Comparison of ENCODE assay signal across 8 mouse cellular contexts in genomic region chr7:18921069-18921468, GRCm38 (mm10). TPM values are rescaled to one million over a fixed set of nuclear protein-coding genes. Genes with fewer than 3 reads are reported as not detected.
DNase-seq lines count a peak whose midpoint lies in the region; TF ChIP-seq lines count a peak whose summit lies in the region.

No protein-coding gene starts in this region.

- DNase-seq in ovary, adult 18-20 months (ENCODE audit: low spot score), result peak; percentile 24
- DNase-seq in ovary, postnatal 14 days (ENCODE audit: low spot score), result no peak
- peak; percentile 80 to 87 for DNase-seq in heart, adult 2 months
- DNase-seq in kidney, adult 18-20 months, result peak; percentile 65
- DNase-seq in left cerebral cortex, postnatal 4 days, result peak; percentile 47
- DNase-seq in yolk sac, embryonic 10.5 days (ENCODE audit: low spot score), result peak; percentile 59

- peaks cover 13% of the 10 kb centered on the region for H3K4me1 ChIP-seq in cortical plate, adult 2 months (ENCODE audit: control insufficient read depth, insufficient read depth, low read length)
- no peaks in the 10 kb centered on the region; the same call in 1 of the 2 replicates for H3K4me1 ChIP-seq in heart, adult 2 months (ENCODE audit: control insufficient read depth, insufficient read depth, low read length)

- peak; percentile 49; the same call in 1 of the 2 replicates for TF ChIP-seq EP300 in heart, adult 2 months (IDR thresholded peaks at IDR 0.05; ENCODE audit: insufficient read depth, low read depth, low read length)

- no peak overlapping the region for H3ac ChIP-seq in myocyte (ENCODE audit: control insufficient read depth, insufficient read length)

- H3K4me3 ChIP-seq in cortical plate, adult 2 months (ENCODE audit: insufficient read depth, low read length), result no peak overlapping the region
- H3K4me3 ChIP-seq in heart, adult 2 months, result no peak overlapping the region
- no peak overlapping the region for H3K4me3 ChIP-seq in myocyte

- H3K9ac ChIP-seq in heart, adult 2 months (ENCODE audit: low read depth, low read length), result no peak overlapping the region

- no peaks in the 10 kb centered on the region for H3K27me3 ChIP-seq in heart, adult 2 months (ENCODE audit: control insufficient read depth, insufficient read depth, low read length)
- H3K27me3 ChIP-seq in myocyte (ENCODE audit: control insufficient read depth, insufficient read depth, insufficient read length), result peaks cover 12% of the 10 kb centered on the region

- no peaks in the 10 kb centered on the region for H3K79me2 ChIP-seq in heart, adult 2 months (replicated peaks; ENCODE audit: control insufficient read depth, insufficient read depth, low read length)
- no peaks in the 10 kb centered on the region for H3K79me2 ChIP-seq in myocyte (ENCODE audit: control insufficient read depth, insufficient read depth)

- H3K27ac ChIP-seq in cortical plate, adult 2 months (ENCODE audit: insufficient read depth, low read length), result peak overlapping the region; percentile 86
- H3K27ac ChIP-seq in heart, adult 2 months, result peak overlapping the region; percentile 72

- intact Hi-C loops in heart, adult 2 months (cut with DNase I), result no loop called here
- intact Hi-C loops in left cerebral cortex, postnatal 4 days (cut with DNase I), result no loop called here

- TF ChIP-seq POLR2A in cortical plate, adult 2 months (IDR thresholded peaks at IDR 0.05; ENCODE audit: extremely low read depth, insufficient read depth, low read length), result peak; percentile 85
- peak; percentile 55; the same call in 1 of the 2 replicates for TF ChIP-seq POLR2A in heart, adult 2 months (IDR thresholded peaks at IDR 0.05; ENCODE audit: insufficient read depth, low read depth, low read length)
- no peak for TF ChIP-seq POLR2A in myocyte (IDR thresholded peaks at IDR 0.05; ENCODE audit: insufficient read length, low read depth)

- TF ChIP-seq CTCF in cortical plate, adult 2 months (IDR thresholded peaks at IDR 0.05; ENCODE audit: extremely low read depth, insufficient read depth, low read length), result no peak
- no peak for TF ChIP-seq CTCF in heart, adult 2 months (IDR thresholded peaks at IDR 0.05)

- H3K4me2 ChIP-seq in myocyte (ENCODE audit: low read depth), result peak overlapping the region; percentile 58

- WGBS in heart, adult 2 months, result 4% methylated on average over 12 of the region's 12 CpGs

- no peaks in the 10 kb centered on the region for H3K36me3 ChIP-seq in heart, adult 2 months (ENCODE audit: control insufficient read depth, insufficient read depth, low read length)
- no peaks in the 10 kb centered on the region for H3K36me3 ChIP-seq in myocyte (ENCODE audit: control insufficient read depth, insufficient read depth)

TF ChIP-seq in myocyte, 11 proteins besides CTCF, POLR2A, EP300 and RAD21:
- TF ChIP-seq MYOG (IDR thresholded peaks at IDR 0.05; ENCODE audit: control insufficient read depth in 1 of 3, insufficient read depth in 1 of 3, insufficient read length in 2 of 3, low read depth in 2 of 3) (no peak), TCF12 (IDR thresholded peaks at IDR 0.05; ENCODE audit: insufficient read depth, poor library complexity, severe bottlenecking) (no peak), SRF (IDR thresholded peaks at IDR 0.05; ENCODE audit: control insufficient read depth, insufficient read length, low read depth) (no peak), USF1 (IDR thresholded peaks at IDR 0.05; ENCODE audit: low read depth) (no peak), CEBPB (IDR thresholded peaks at IDR 0.05; ENCODE audit: insufficient read depth, poor library complexity, severe bottlenecking) (no peak), MAX (IDR thresholded peaks at IDR 0.05; ENCODE audit: low read depth) (no peak), REST (IDR thresholded peaks at IDR 0.05; ENCODE audit: insufficient read depth, insufficient read length) (no peak), POLR2AphosphoS2 (IDR thresholded peaks at IDR 0.05; ENCODE audit: insufficient read length, low read depth) (no peak), MYOD1 (IDR thresholded peaks at IDR 0.05; ENCODE audit: control insufficient read depth in 1 of 3, insufficient read length in 2 of 3, low read depth in 2 of 3) (no peak), E2F4 (IDR thresholded peaks at IDR 0.05; ENCODE audit: insufficient read depth) (no peak), TCF3 (IDR thresholded peaks at IDR 0.05; ENCODE audit: insufficient read length, low read depth) (no peak)
TF ChIP-seq in myocyte: peak in this region for 0.

RNA-seq across cellular contexts. Expression of gene Nova2, which starts 4.6 kb away (rescaled TPM):
- polyA plus RNA-seq in cortical plate, adult 2 months (2012; rRNA removed), result 22.3 and 23.3 TPM in 2 replicates
- total RNA-seq in heart, adult 2 months (2021), result 1 to 10 TPM; 4.3 to 5.1 TPM
- polyA plus RNA-seq in heart, adult 2 months (2012; rRNA removed), result 1.5 and 1.7 TPM in 2 replicates
- total RNA-seq in left cerebral cortex, postnatal 4 days (2021), result 100 to 1,000 TPM; 152 to 154 TPM
- 0.06 TPM for polyA plus RNA-seq in myocyte (2012; fragmentation: generic; extraction: Trizol)

RNA-seq across cellular contexts. Expression of gene Ccdc61, which starts 10.9 kb away (rescaled TPM):
- polyA plus RNA-seq in cortical plate, adult 2 months (2012; rRNA removed), result 14.7 and 15.8 TPM in 2 replicates
- 1 to 10 TPM; 6.6 to 9.6 TPM for total RNA-seq in heart, adult 2 months (2021)
- 11.3 and 12.5 TPM in 2 replicates for polyA plus RNA-seq in heart, adult 2 months (2012; rRNA removed)
- 10 to 100 TPM; 16.0 to 23.3 TPM for total RNA-seq in left cerebral cortex, postnatal 4 days (2021)
- 7.7 TPM for polyA plus RNA-seq in myocyte (2012; fragmentation: generic; extraction: Trizol)

RNA-seq across cellular contexts. Expression of gene Pglyrp1, which starts 49.9 kb away (rescaled TPM):
- 15.7 and 16.0 TPM in 2 replicates for polyA plus RNA-seq in cortical plate, adult 2 months (2012; rRNA removed)
- 1 to 10 TPM; 1.3 to 2.2 TPM for total RNA-seq in heart, adult 2 months (2021)
- polyA plus RNA-seq in heart, adult 2 months (2012; rRNA removed), result 2.3 and 12.7 TPM in 2 replicates
- 10 to 100 TPM; 16.1 to 16.8 TPM for total RNA-seq in left cerebral cortex, postnatal 4 days (2021)
- polyA plus RNA-seq in myocyte (2012; fragmentation: generic; extraction: Trizol), result not detected
